Mouse (Mus musculus) embryo, embryonic 10.5 days (tissue): ENCODE data around the gene Tpm1.

Experiments
- DNase-seq: peaks from one replicate; pipeline ENCODE4 v3.0.0-alpha.2; 2015; ENCODE audit warnings: low spot score

Tpm1 gene

GRCm38 (mm10) chr9:67049086-67049824, at the start of gene Tpm1:
Gene Tpm1 (minus strand): TSS chr9:67049406.
- DNase-seq, result peak; percentile 84

GRCm38 (mm10) chr9:67094371-67094770, 45.2 kb upstream of the Tpm1 start:
- no peak for DNase-seq

DNA sequence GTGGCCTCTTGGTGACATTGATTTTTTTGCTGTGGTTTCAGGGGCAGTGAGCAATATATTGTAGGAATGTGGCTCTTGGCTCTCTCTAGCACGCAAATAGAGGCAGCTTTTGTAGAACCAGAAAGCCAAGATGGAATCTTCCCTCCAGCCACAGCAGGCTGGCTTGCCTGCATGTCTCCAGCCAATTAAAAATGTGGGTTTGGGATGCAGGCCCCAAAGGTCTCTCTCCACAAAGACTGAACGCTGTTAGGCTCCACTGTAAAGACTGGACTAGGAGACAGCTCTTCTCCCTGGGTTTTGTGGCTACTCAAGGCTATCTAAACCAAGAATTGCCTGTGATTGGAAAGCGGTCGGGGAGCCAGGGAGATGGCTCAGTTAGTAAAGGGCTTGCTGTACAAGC, 43.0 kb upstream of the Tpm1 start:
- no peak for DNase-seq

- DNase-seq, result no peak
These were observed 42.4 kb upstream of the Tpm1 start for GRCm38 (mm10) chr9:67091598-67091997.

GRCm38 (mm10) chr9:67091151-67091550, 41.9 kb upstream of the Tpm1 start:
- no peak for DNase-seq

GRCm38 (mm10) chr9:67090633-67091045, 41.4 kb upstream of the Tpm1 start:
- DNase-seq, result no peak

- DNase-seq, result no peak
These were observed 40.0 kb upstream of the Tpm1 start for GRCm38 (mm10) chr9:67089167-67089566.

GRCm38 (mm10) chr9:67083801-67084200, 34.6 kb upstream of the Tpm1 start:
- no peak for DNase-seq

DNA sequence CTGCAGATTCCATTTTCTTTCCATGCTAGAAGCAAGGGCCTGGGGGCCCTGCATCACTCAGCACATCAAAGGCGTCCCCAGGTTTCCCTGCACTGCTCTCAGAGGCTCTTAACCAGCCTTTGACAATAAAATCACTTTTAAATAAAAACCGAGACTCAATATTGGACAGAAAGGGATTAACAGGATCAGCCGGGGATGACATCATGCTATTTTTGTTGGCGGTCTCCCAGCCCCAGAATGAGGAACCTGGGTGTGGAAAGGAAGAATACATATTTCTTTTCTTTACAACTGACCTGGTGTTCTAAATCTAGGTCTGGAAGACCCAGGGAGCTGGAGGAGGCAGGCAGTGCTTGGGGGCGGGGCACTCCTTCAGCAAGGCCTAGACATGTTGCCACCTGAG, 32.5 kb upstream of the Tpm1 start:
- no peak for DNase-seq

- peak; percentile 64 for DNase-seq
These were observed 28.6 kb upstream of the Tpm1 start for GRCm38 (mm10) chr9:67077658-67078319.

DNA sequence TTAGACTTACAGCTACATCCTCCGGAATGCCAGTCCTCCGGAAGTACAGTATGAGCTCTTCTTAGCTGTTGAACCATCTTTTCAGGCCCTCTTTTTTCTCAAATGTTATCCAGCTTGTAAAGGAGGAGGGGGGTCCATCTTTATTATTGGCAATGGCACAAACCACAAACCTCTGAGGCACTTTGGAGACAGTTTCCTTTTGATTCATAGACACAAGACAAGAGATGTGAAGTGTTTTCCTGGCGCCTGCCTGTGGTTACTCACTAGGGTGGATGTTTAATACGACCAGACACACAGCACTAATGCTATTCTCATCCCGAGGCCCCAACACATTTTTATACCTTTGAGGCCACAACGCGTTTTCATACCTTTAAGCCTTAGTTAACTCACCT, 28.1 kb upstream of the Tpm1 start:
- DNase-seq, result no peak

DNA sequence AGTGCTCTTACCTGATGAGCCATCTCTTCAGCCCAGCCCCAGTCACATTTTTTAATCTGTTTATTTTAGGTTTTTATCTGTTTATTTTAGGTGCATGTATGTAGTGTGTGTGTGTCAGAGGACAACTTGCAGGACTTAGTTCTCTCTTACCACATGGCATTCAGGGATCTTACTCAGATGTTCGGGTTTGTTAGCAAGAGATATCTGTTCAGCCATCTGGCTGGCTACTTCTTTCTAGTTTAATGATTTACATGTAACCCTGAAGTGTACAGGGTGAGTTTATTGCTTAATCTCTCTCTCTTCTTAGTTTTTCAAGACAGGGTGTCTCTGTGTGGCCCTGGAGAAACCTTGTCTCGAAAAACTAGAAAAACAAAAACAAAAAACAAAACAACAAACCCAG, 23.0 kb upstream of the Tpm1 start:
- no peak for DNase-seq

DNA sequence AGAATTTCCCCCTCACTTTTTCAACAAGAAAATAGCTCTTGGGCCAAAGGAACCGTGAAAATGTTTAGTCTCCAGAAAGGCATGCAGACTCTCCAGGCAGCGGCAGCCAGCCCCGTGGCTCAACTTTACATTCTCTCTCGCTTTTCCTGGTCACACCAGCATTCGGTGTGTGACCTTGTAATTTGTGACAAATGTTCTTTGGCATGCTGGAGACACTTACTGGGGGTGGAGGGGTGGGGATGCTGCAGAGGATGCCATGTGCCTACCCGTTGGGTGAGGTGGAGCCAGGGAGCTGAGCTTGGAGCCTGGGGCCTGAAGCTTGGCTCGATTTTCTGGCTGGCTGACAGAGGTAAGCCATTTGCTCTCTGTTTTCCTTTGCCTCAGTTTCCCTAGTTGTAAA, 22.4 kb upstream of the Tpm1 start:
- DNase-seq, result peak; percentile 43

- DNase-seq, result no peak
These were observed 21.9 kb upstream of the Tpm1 start for GRCm38 (mm10) chr9:67071103-67071502.

DNA sequence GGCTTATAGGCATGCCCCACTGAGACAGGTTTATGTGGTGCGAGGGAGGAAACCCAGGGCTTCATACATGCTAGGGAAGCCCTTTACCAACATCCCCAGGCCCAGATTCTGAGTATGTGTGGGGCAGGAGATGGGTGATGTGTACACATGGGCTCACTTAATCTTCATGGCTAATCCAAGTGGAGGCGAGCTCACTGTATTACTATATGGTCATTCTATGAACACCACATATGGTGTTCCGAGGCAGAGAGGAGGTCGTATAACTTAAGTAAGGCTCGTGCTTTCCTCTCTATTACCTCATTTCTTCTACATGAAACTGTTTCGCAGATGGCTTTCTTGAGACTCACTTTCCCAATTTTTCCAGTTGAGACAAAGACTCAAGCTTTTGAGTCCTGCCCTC, 17.4 kb upstream of the Tpm1 start:
- DNase-seq, result no peak

DNA sequence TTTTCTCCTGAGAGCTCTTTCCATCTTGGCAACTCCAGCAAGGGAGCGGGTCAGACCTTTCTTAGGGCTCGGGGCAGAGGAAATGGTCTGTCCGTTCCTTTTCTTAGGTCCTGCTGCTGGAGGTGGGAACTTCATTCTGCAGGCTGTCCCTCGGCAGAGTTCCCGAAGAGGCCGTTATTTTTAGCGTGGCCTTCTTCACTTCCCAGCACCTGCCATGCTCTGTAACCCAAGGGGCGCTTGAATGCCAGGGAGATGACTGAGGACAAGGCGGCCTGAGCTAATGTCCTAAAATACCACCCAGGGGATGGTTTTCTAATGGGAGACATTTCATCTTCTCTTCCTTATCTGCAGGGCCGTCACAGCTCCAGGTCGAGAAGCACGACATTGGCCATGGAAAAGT, 10.5 kb upstream of the Tpm1 start:
- DNase-seq, result no peak

- DNase-seq, result no peak
These were observed 9.2 kb upstream of the Tpm1 start for GRCm38 (mm10) chr9:67058366-67058765.

DNA sequence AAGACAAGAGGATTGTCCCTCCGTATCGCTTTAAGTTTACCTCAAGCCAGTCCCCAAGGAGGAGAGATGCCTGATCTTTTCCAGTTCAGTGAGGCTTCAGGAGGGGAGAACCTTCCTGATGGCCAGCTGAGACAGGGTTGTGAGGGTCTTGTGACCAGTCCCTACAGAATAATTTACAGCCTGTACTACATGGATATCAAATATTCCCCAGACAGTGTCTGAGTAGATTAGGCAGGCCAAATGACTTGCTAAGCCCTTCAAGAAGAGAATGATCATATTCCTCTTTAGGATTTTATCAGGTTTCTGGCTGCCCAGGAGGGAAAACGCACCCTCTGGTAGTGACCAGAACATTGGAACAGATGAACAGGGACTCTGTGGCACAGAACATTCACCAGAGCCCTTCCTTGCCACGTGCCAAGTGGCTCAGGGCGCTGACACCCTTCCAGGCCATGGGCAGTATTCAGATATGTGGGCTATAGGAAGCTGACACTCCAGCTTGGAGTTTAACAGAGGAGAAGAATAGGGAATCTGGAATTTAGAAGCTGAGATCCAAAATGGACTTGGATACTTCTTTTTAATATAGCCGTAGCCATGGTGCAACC, 1.6 kb upstream of the Tpm1 start:
- no peak for DNase-seq

GRCm38 (mm10) chr9:67049836-67050235, 630 bp upstream of the Tpm1 start:
- DNase-seq, result peak; percentile 58

DNA sequence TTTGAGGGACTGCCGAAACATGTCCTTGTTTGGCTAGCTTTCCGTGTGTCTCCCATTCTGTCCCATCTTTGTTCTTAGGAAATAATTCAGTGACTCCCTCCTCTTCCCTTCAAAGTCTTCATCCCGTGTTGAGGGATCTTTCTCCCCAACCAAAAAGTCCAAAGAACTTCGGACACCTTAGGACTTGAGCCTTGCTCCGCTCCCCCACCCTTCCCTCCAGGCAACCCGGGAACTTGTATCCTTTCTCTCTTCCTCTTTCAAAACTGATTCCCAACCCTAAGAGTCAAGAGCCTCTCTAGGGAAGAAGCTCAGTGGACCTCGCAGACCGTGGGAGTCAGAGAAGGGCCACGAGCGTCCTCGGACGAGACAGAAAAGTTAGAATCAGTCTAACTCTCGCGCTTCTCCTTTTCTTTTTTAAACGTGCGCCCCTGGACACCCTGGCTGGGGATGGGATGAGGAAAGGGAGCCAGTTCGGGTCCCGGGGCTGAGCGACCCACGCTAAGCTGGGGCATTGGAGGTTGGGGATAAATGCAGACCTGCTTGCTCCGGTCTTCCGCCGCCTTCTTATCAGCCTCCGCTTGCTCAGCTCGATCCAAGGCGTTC, 622 bp downstream of the Tpm1 start:
- no peak for DNase-seq

GRCm38 (mm10) chr9:67047606-67048482, 1.4 kb downstream of the Tpm1 start:
- DNase-seq, result peak; percentile 53
